Mouse (Mus musculus) 3134 (cell line): ENCODE results near the gene Msh4.
A peak's percentile ranks its signal among the peaks of the same experiment; 100 is the strongest.

Experiments used
- DNase-seq: peaks from one replicate; pipeline ENCODE4 v3.0.0-alpha.2; 2011; ENCODE audit warnings: low spot score; ENCODE audit not compliant: insufficient read length; ENCODE audit errors: extremely low read depth

The Msh4 gene

DNA sequence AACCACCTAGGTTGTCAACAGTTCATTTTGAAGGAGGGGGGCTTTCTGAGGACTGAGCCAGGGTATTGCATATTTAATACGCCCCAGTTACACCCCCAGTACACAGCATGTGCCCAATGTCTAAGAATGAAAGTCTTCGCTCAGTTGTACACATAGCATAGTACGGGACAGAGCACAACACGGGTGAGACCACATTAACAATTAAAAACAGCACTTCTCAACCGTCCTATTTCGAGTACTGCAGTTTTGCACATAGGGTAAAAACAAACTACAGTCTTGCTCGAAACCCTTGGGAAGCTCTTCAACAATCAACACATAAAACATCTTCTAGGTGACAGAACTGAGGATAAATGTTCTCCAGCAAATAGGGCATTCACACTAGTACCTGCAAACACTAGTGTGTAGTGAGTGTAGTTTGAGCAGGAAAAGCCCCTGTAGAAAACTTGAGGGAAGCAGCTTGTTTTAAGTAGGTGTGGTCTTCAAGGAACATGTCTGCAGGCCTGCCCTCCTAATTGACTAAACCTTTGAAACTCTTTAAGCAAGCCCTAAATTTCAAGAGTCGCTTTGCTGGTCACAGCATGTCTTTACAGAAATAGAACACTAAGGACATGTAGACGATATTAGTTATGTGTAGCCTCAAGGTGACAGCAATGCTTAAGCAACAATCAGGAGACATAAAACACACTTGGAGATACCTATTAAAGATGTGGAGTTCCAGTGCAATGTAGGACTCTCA, at the start of gene Msh4:
TSS of gene Msh4 (minus strand) at position 3 of the 736 bp plus-strand sequence.
- DNase-seq: no peak

DNA sequence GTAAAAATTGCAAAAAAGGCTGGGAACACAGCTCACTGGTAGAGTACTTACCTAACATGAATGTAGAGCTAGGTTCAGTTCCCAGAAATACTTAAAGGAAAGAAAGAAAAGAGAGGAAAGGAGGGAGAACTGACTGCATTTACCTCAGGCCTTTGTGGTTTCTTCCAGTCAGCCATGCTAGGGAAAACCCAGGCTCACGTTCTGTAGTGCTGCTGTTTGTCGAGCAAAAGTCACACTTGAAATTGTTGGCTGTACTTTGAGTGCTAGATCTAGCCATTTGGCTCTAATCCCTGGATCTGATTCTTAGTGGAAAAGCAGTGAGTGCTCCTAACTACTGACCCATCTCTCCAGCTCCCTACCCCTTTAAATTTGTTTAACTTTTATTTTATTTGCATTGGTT, 42.2 kb upstream of the Msh4 start:
- no peak for DNase-seq

DNA sequence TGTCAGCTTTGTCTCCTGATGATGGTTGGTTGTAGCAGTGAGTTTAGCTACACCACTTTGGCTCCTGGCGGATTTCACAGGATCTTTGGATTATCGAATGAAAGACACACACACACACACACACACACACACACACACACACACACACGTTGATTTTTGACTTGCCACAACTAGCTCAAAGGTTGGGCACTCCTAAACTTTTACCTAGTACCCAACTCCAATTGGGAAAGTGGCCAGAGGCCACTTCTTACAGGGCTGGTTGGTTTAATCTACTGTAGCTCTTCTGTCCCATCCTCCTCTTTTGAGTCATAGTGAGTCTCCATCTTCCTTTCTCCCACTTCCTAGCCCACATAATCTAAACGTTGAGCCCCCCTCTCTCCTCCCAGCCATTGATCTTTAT, 41.3 kb upstream of the Msh4 start:
- no peak for DNase-seq

DNA sequence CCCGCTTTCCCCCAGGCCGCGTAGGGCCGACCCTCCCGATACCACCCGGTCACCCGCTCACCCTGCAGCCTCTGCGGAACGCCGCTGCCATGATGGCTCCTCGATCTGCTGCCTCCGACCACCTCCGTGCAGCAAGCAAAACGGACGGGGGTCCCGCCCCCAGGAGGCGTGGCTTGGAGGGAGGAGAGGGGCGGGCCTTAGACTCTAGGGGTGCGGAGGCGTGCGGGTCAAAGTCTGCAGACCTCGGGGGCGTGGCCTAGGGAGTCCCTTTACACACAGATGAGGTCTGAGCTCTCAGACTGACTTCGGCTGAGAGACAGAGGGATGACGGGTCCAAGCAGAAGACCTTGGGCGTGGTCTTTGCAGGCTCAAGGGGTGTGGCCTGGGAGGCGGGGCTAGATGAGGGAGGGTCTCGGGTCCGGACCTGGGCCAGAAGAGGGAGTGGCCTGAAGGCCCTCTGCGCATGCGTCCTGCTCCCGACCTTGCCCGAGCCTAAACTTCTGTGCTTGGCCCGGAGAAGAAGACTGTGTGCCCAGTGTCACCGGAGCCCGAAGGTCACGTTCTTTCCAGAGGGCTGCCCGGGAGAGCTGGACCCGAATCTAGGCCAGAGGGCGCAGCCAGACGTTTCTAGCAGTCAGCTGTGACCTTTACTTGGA, 38.5 kb upstream of the Msh4 start, which contains the start of gene Acadm:
TSS of gene Acadm (minus strand) at position 298 of the 656 bp plus-strand sequence.
- DNase-seq: peak; percentile 100

DNA sequence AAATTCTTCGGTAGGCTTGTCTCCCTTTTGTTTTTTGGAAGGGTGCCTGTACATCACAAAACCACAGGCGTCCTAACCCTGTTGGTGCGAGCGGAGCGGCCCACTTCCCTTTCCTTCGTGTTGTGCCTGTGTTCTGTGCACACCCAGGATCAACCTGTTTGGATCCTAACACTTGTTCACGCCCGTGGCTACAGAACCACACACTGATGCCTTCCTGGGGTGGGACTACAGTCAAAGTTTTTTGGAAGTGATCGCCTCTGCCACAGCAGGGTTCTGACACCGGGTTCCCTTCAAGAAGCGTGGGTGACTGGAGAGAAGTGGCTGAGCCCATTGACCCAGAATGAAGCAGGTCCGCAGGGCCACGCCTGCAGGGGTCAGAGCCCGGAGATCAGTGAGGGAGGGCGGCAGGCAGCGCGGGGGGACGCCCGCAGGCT, 38.0 kb upstream of the Msh4 start:
- DNase-seq: no peak

DNA sequence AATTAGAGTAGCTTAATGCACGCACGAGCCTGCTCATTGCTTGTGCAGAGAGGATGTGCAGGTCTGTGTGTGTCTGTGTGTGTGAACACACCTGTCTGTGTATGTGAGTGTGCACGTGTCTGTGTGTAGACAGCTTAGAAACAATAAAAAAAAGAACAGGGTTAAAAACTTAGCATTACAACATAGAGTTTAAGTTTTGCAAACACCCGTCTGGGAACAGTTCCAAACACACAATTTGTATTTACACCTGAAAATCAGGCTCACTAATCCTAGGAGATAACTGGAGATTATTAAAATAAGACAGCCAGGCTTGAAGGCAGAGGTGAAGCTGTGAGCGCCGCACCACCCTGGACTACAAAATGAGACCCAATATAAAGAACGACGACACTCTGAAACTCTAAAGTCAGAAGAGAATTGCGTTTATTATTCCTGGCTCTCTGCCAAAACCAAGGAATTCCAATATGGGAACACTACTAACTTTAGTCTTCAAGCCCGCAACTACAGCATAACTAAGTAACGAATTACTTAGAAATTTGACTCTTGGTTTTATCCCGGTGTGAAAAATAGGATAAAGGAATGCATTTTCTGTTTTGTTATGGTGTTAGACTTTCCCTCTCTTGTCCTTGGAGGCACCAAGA, 37.2 kb upstream of the Msh4 start:
- DNase-seq: peak; percentile 40

DNA sequence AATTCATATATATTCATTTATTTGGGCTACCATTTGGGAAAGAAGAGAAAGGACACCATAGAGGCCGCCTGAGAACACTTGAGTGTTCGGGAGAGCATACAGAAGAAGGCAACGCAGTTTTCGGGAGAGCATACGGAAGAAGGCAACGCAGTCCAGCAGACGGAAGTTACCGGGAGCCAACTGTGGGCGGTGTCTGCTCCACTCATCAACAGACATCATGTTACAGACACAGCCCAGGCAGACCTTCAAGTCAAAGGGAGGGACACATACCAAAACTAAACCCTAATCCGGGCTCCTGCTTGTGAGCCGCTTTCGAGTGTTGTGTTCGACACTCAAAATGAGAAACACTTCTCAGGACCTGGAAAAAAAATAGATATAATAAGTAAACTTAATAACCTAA, 35.7 kb upstream of the Msh4 start:
- no peak for DNase-seq

DNA sequence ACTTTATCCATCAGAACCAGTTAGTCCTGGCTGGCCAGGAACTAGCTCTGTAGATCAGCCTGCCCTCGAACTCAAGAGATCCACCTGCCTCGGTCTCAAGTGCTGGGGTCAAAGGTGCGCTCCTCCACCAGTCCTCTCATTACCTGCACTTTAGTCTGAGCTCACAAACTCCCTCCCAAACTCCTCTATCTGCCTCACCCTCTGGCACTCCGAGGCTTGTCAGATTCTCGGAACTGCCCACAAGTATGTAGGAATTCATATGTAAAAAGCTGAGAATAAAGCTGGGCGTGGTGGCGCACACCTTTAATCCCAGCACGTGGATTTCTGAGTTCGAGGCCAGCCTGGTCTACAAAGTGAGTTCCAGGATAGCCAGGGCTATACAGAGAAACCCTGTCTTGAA, 34.5 kb upstream of the Msh4 start:
- no peak for DNase-seq

DNA sequence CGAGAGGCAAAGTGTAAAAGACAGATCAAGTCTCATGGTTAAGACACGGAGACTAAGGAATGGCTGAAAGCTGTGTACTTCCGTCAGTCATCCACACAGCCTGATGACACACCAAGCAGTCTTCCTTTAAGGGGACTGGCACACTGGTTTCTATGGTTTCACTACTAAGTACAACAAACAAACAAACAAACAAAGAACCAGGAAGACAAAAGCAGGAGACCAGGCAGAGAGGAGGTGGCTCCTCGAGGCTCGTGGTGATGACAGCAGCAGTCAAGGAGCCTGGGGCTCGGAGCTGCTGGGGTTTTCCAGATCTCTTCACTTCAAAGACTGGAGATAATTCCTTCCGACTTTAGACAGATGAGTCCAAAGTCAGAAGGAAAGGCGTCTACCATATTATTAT, 34.1 kb upstream of the Msh4 start:
- DNase-seq: no peak

DNA sequence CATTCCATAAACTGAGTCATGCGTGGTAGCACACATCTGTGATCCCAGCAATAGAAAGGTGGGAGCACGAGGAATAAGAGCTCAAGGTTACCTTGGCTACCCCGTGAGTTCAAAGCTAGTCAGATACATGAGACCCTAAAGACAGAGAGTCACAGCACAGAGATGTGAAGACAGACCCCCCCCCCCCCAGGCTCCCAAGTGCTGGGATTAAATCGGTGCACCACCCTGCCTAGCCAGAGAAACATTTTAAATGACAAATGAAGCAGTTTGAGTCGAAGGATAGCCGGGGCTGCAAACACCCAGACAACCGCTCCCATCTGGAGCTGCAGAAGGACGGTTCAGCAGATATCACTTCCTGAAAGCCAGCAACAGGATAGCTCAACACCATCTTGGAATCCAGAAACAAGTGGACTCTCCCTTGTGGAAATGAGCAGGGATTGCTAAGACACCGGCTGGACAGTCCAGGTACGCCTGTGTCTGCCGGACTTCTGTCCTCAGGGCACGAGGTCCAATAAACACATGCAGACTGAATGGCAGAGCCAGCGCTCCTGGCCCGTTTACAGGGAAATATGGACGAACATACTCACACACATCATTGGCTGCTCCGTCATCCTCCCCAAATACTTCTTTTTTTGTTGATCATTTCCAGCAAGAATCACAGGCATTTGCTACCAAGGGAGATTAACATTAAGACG, 31.3 kb upstream of the Msh4 start:
- no peak for DNase-seq

DNA sequence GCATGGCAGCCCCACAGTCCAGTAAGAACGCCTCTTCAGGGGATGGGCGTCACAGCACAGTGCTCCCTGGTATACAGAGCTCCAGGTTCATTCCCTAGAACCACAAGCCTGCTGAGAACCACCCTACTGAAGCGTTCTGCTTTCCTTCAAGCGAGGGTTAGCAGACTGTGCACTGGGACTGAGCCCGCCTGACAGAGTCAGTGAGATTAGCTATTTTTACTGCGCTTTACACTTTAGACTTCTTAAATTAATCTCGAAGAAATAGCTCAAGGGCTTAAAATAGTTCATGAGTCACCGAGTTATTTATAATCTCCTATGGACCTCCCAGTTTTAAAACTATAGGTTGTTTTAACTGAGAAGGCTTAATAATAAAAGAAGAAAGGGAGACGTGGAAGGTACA, 29.9 kb upstream of the Msh4 start:
- no peak for DNase-seq

DNA sequence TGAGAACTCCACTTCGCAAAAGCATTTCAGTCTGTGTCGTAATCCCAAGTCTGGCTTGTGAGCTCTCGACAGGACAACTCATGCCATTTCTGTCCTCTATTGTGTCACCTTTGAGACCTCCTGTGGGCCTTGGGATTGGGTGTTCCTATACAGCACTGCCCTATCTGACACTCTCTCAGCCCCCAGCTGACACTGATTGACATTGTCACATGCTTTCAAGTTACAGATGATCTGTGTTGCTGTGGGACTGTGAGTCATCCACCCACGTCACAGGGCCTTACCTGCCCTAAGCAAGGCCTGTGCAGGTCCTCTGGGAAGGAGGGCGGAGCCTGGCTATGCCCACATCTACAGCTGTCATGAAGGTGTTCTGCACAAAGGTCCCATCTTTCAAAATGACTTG, 26.5 kb upstream of the Msh4 start:
- DNase-seq: no peak

DNA sequence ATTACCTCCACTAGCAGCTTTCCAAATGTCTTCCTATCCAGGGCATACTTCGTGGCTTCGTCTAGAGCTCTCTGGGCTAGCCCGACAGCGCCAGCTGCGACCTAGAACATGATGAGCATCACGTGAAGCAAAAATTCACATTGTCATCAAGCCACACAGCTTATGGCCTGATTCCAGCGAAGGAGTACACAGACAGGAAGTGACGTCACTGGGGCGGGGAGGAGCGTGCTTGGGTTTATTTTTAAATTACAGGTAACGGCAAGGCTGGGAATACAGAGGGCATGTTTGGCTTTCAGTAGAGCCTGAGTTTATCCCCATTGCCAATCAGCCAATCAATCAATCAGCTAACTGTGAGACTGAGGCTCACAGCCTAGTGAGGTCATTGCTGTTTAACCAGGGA, 23.6 kb upstream of the Msh4 start:
- no peak for DNase-seq

DNA sequence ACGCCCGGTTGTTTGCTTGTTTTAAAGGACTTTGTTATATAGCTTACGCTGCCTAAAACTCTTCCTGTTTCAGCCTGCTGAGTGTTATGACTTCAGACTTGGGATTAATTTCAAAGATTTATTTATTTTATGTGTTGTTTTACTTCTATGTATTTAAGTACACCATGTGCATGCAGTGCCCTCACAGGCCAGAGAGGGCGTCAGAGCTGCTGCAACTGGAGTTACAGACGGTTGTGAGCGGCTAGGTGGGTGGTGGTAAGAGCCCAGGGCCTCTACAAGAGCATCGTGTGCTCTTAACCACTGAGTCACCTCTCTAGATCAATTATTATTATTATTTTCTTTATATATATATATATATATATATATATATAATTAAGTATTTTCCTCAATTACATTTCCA, 20.4 kb upstream of the Msh4 start:
- no peak for DNase-seq

DNA sequence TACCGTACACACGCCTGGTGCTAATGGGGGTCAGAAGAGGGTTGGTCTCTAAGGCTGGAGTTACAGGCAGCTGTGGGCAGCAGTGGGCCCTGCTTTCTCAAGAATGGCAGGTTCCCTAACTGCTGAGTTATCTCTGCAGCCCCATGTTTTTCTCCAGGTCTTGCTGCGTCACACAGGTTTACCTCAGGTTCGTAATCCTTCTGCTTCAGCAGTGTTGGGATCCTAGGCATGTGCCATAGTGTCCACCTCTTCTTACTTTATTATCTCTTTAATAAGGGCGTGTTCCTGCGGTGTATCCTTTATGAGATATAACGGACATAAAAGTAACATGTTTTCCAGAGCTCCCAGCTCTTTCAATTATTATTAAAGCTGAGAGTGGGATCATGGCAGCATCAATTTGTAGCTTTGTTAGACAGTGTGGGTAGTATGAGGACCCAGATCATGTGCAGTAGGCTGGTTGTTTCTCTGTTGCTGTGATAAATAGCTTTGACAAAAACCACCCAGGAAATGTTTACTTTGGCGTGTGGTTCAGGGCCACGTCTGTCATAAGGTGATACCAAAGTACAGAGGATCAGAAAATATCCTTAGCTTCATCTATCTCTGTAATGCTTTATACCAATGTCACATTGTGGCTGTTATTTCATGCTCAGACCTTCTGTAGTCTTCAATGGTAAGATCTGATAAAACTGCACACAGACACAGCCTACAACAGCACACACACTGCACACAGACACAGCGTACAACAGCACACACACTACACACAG, 15.4 kb upstream of the Msh4 start:
- no peak for DNase-seq

DNA sequence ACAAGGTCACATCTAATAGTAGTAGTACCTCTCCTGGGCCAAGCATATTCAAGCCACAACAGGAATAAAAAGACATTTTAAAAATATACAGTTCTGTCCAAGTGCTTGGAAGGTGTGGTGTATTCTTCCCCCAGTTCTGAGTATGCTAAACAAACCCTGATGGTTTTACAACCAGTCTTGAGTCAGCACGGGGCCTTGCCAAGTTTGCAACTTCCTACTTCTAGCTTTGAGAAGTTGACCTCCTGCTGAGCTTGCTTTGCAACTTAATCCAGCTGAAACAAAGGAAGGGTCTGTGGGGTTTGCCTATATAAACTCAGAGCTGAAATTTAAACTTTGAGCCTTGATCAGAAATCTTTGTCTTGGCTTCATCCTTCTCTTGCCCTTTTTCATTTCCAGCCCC, 11.3 kb upstream of the Msh4 start:
- no peak for DNase-seq

DNA sequence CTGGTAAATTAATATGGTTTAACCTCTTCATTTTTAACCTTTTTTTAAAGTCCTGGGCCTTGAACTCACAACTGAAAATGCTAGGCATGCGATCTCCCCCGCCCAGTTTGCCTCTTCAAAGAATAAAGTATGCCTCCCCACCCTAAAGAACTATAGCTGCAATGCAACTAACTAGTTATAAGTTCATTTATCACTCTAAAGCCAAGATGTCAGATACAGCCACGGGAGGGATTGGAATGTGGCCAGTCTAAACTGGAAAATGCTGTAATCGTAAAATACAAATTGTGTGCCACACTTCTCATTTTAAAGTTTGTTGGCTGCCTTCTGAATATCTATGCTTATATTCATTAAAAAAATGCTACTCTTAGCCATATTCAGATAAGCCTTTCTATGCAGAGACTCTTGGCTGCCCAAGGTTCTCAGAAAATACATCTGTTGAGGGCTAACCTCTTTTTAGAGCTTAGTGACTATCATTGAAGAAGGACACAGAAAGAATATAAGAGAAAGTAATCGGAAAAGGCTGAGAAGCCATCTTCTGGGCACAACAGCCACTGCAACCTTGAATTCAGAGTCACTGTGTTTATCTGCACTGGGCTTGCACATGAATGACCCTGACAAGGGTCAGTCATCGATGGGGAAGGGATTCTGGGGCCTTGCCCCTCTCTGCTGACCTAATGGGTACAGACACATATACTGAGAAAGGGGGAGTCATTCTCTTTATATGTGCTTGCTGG, 7.7 kb upstream of the Msh4 start:
- DNase-seq: no peak

DNA sequence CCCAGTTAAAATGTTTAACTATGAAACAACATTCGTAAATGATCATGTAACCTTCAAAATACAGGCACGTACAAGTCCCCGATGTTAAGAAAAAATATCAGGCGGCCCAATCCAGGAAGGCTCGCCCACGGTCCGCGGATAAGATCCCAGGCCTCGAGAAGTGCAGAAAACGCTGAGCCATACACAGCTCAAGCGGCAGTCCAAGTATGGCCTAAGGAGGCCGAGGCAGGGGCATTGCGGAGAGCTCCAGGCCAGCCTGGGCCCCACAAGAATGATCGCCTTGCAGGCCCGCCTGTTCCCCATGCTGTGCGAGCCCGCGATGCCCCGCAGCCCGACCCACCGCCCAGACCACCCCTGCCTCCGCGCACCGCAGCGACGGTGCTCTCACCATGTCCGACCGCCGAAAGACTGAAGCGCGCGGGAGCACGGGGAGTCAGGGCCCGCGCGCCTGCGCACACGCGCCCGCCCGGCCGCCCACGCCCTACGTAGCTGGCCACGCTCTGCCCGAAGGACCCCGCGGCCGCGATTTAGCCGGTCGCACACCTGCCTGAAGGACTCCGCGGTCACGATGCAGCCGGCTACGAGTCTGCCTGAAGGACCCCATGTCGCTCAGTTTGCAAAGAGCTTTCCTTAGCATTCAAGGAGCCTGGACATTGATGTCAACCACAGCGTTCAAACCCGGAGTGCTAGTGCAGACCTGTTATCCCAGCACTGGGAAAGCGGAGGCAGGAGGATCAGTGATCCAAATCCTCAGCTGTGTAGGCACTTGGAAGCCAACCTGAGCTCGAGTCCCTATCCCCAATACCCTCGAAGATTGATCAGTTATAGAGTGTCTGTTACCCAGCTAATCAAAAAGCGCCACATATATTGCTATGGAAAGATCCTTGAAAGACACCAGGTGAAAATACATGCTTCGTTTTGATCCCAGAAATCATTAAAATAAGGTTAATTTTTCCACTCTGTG, 6.9 kb upstream of the Msh4 start, which contains the start of gene Rabggtb:
TSS of gene Rabggtb (minus strand) at position 464 of the 964 bp plus-strand sequence.
- peak; percentile 97 for DNase-seq
